Mouse (Mus musculus) monocyte, adult 5-6 weeks (primary cell): ENCODE results near the gene 4930503B20Rik. TPM values are rescaled to one million over a fixed set of nuclear protein-coding genes. Genes with fewer than 3 reads are reported as not detected.

Experiments
- ATAC-seq: fragments of 153-309, 156-312 bp; replicated peaks from 2 replicates; pipeline ENCODE4 v1.8.0; 2017; ENCODE audit warnings: mild to moderate bottlenecking; ENCODE audit not compliant: low TSS enrichment, insufficient number of reproducible peaks, severe bottlenecking, poor library complexity, low FRiP score
- total RNA-seq: library from RNA; stranded (forward); fragments of 200-1000, 200-491, 200-594 nt; gene quantifications from 3 replicates; pipeline ENCODE4 v1.2.3, GENCODE M21; 2017

Gene 4930503B20Rik
- 0.19 to 1.6 TPM in 2 of 3 replicates, not detected in the other for total RNA-seq

- no peak for ATAC-seq
Measured at GRCm38 (mm10) chr3:146651217-146651616, at the start of gene 4930503B20Rik. Gene 4930503B20Rik (minus strand): TSS chr3:146651317.

- ATAC-seq: no peak
Measured at GRCm38 (mm10) chr3:146700051-146700450, 48.9 kb upstream of the 4930503B20Rik start.

GRCm38 (mm10) chr3:146698982-146699381 is 47.9 kb upstream of the 4930503B20Rik start:
- no peak for ATAC-seq

- no peak for ATAC-seq
Measured at GRCm38 (mm10) chr3:146692547-146692946, 41.4 kb upstream of the 4930503B20Rik start.

GRCm38 (mm10) chr3:146687121-146687725 is 36.1 kb upstream of the 4930503B20Rik start:
- no peak for ATAC-seq

- ATAC-seq: peak; percentile 86
Measured at GRCm38 (mm10) chr3:146686428-146686827, 35.3 kb upstream of the 4930503B20Rik start.

GRCm38 (mm10) chr3:146684811-146685675 is 33.9 kb upstream of the 4930503B20Rik start, which contains the start of gene Samd13:
Gene Samd13 (minus strand): TSS chr3:146685592.
- ATAC-seq: no peak

- no peak for ATAC-seq
Measured at GRCm38 (mm10) chr3:146683095-146683494, 32.0 kb upstream of the 4930503B20Rik start.

- ATAC-seq: 0 out of 2 replicates have a peak, but pooled peaks have one; percentile 12
Measured at GRCm38 (mm10) chr3:146682140-146682651, 31.1 kb upstream of the 4930503B20Rik start.

- ATAC-seq: no peak
Measured at GRCm38 (mm10) chr3:146681696-146682095, 30.6 kb upstream of the 4930503B20Rik start.

- no peak for ATAC-seq
Measured at GRCm38 (mm10) chr3:146680625-146681024, 29.5 kb upstream of the 4930503B20Rik start.

GRCm38 (mm10) chr3:146679646-146680045 is 28.5 kb upstream of the 4930503B20Rik start:
- no peak for ATAC-seq

- ATAC-seq: no peak
Measured at GRCm38 (mm10) chr3:146676193-146676592, 25.1 kb upstream of the 4930503B20Rik start.

GRCm38 (mm10) chr3:146675101-146675500 is 24.0 kb upstream of the 4930503B20Rik start:
- ATAC-seq: no peak

- no peak for ATAC-seq
Measured at GRCm38 (mm10) chr3:146671121-146671520, 20.0 kb upstream of the 4930503B20Rik start.

- ATAC-seq: no peak
Measured at GRCm38 (mm10) chr3:146661907-146662306, 10.8 kb upstream of the 4930503B20Rik start.

GRCm38 (mm10) chr3:146661001-146661400 is 9.9 kb upstream of the 4930503B20Rik start:
- no peak for ATAC-seq

GRCm38 (mm10) chr3:146659321-146659720 is 8.2 kb upstream of the 4930503B20Rik start:
- no peak for ATAC-seq

GRCm38 (mm10) chr3:146658061-146658639 is 7.0 kb upstream of the 4930503B20Rik start:
- peak; percentile 36; the same call in 1 of the 2 replicates for ATAC-seq
